Mouse (Mus musculus) kidney, postnatal 0 days (tissue): ENCODE measurements around the gene Madd. TPM values are rescaled to one million over a fixed set of nuclear protein-coding genes. Genes with fewer than 3 reads are reported as not detected.

Experiments
- ATAC-seq: fragments of 200-750 bp; cut with Nextera tagmentation; replicated peaks from 2 replicates; pipeline ENCODE4 v1.8.0; 2017; ENCODE audit warnings: low read depth, moderate number of reproducible peaks, moderate TSS enrichment, moderate library complexity; ENCODE audit not compliant: low FRiP score
- DNase-seq: peaks from one replicate; pipeline ENCODE4 v3.0.0-alpha.2; 2016; ENCODE audit warnings: low spot score
- H3K27ac ChIP-seq: fragments of 300-500 bp; sonication (generic); 2 replicates; pipeline ENCODE4 v1.5.1; 2014; ENCODE audit warnings: mild to moderate bottlenecking
- H3K27me3 ChIP-seq: fragments of 300-500 bp; sonication (generic); 2 replicates; pipeline ENCODE4 v1.6.1; 2014; ENCODE audit warnings: low read length, mixed read lengths; ENCODE audit not compliant: insufficient read depth
- H3K36me3 ChIP-seq: fragments of 300-500 bp; sonication (generic); 2 replicates; pipeline ENCODE4 v1.6.1; 2014; ENCODE audit warnings: low read length, mixed read lengths; ENCODE audit not compliant: insufficient read depth
- H3K4me1 ChIP-seq: fragments of 300-500 bp; sonication (generic); replicated peaks from 2 replicates; pipeline ENCODE4 v1.6.1; 2014; ENCODE audit warnings: antibody characterized with exemption, low read length, mixed read lengths; ENCODE audit not compliant: insufficient read depth
- H3K4me2 ChIP-seq: fragments of 300-500 bp; sonication (generic); 2 replicates; pipeline ENCODE4 v1.6.1; 2014; ENCODE audit warnings: mild to moderate bottlenecking, low read length, moderate library complexity, mixed read lengths
- H3K4me3 ChIP-seq: fragments of 300-500 bp; sonication (generic); replicated peaks from 2 replicates; pipeline ENCODE4 v1.5.1; 2014; ENCODE audit warnings: low read depth, low read length
- H3K9ac ChIP-seq: fragments of 300-500 bp; sonication (generic); 2 replicates; pipeline ENCODE4 v1.6.1; 2014; ENCODE audit warnings: low read depth, low read length
- H3K9me3 ChIP-seq: fragments of 300-500 bp; sonication (generic); replicated peaks from 2 replicates; pipeline ENCODE4 v1.6.1; 2016; ENCODE audit warnings: low read length, inconsistent platforms, mixed read lengths
- CTCF ChIP-seq: IDR thresholded peaks from 2 replicates; pipeline ENCODE4 v1.5.1; 2016; ENCODE audit warnings: antibody characterized with exemption, low read depth, mild to moderate bottlenecking, moderate library complexity
- WGBS: fragments of 180-500 bp; shearing (Covaris S2); extraction: QIAGEN DNeasy Blood & Tissue Kit; methylation state at CpG from one replicate; pipeline ENCODE4 v1.1.7; 2014; 5-methylcytosine and 5-hydroxymethylcytosine counted together
- polyA plus RNA-seq: library from polyadenylated mRNA; unstranded; fragments of >200 nt; fragmentation: Nextera tagmentation; extraction: Ambion mirVana; gene quantifications from 2 replicates; pipeline ENCODE4 v1.2.1, GENCODE M21; 2015

Madd gene
- polyA plus RNA-seq, 1 experiment from 2014 or later: 4.2 TPM

DNA sequence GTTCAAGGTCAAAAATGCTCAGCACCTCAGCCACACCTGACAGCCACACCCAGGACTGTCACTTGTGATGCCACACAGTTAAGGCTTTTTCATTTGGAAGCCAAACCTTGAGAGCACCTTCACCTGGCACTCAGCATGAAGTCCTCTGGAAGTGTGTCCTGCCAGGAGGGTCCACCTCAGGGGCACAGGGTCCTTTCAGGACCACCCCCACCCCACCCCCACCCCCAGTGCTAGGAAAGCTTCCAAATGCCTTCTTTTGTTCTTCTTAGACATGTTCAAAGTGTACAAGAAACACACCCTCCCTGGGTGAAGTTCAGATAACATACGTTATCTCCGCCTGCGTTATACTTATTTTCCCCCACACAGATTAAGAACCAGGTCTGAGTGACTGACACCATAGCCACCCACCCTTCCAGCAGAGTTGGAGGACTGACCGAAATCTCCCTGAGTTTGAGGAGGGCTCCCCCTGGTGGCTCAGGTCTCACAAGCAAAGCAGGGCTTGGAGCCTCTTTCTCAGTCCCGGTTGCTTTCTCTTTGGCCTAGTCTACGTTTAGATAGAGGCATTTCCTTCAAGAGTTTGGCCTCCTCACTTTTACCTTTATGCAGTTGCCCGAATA lies 82.4 kb downstream of the Madd start:
- peak overlapping the region; percentile 43; the same call in 1 of the 2 replicates for H3K9ac ChIP-seq
- H3K27ac ChIP-seq: no peak overlapping the region
- H3K4me2 ChIP-seq: no peak overlapping the region
- DNase-seq (peak; percentile 96), ATAC-seq (peak; percentile 83)
- H3K4me3 ChIP-seq: no peak overlapping the region
- 7% methylated on average over 7 of the region's 7 CpGs for WGBS
- H3K9me3 ChIP-seq: no peaks in the 10 kb centered on the region
- no peaks in the 10 kb centered on the region for H3K4me1 ChIP-seq
- peak; percentile 98 for TF ChIP-seq CTCF
- no peaks in the 10 kb centered on the region for H3K27me3 ChIP-seq
- no peaks in the 10 kb centered on the region for H3K36me3 ChIP-seq

DNA sequence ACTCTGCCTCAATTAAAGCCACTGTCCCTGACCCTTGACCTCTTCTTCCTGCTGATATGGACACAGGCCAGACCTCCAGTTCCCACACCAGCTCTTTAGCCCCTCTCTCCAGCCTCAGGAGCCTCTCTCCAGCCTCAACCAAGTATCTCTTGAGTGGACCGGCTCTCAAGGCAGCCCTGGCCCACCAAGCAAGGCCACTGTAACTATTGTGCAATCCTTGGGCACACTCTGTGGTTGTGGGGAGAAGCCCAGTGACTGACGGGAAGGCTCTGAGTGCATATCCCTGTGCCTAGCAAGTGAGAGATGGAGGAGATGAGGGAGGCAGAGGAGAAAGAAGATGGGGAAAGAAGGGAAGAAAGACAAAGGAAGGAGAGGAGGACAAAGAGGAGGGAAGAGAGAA lies 85.5 kb downstream of the Madd start:
- Histone ChIP-seq H3K4me2 (no peak overlapping the region), H3K9me3 (no peaks in the 10 kb centered on the region), H3K27ac (no peak overlapping the region), H3K36me3 (no peaks in the 10 kb centered on the region), H3K4me1 (no peaks in the 10 kb centered on the region), H3K27me3 (no peaks in the 10 kb centered on the region), H3K4me3 (no peak overlapping the region), H3K9ac (no peak overlapping the region)
- DNase-seq: no peak
- no peak for TF ChIP-seq CTCF
- WGBS: 84% methylated on average over 2 of the region's 2 CpGs
- no peak for ATAC-seq

DNA sequence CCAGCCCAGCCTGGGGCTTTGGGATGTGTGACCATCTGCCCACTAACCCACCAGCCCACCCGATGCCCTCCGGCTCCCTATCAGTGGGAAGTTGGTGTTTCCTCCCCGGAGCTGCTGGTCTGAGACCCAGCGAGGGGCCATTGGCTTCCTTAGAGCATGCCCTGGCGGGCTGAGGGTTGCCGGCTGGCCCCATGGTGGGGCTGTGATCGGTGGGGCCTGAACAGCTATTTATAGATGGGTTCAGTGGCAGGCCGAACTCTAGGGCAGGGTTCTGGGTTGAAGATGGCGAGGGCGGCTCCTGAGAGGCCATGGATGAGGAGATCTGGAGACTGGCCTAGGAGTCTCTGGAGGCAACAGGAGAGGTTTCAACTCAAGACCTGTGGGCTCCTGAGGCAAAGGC lies 86.6 kb downstream of the Madd start:
- Histone ChIP-seq H3K27ac (no peak overlapping the region), H3K36me3 (no peaks in the 10 kb centered on the region), H3K9me3 (no peaks in the 10 kb centered on the region), H3K4me2 (no peak overlapping the region), H3K4me1 (no peaks in the 10 kb centered on the region), H3K4me3 (no peak overlapping the region), H3K9ac (no peak overlapping the region), H3K27me3 (no peaks in the 10 kb centered on the region)
- ATAC-seq (no peak), DNase-seq (no peak)
- TF ChIP-seq CTCF: no peak
- WGBS: 60% methylated on average over 10 of the region's 10 CpGs

DNA sequence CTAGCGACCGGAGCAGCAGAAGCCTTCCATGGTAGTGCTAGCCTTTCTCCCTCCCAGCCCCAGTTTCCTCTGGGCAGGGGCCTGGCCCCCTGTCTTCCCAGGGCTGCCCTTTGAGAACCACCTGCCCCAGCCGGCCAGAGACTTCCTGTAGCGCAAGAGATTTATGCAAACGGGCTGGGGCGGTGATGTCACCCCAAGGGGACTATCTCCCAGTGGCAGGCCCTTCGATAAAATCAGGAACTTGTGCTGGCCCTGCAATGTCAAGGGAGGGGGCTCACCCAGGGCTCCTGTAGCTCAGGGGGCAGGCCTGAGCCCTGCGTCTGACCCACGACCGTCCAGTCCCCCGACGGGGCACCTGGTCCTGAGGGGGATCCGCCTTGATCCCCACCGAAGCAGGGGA lies 87.1 kb downstream of the Madd start:
- no peaks in the 10 kb centered on the region for H3K9me3 ChIP-seq
- no peak overlapping the region for H3K4me3 ChIP-seq
- H3K27me3 ChIP-seq: no peaks in the 10 kb centered on the region
- ATAC-seq (no peak; the same call in 1 of the 2 replicates), DNase-seq (no peak)
- H3K36me3 ChIP-seq: no peaks in the 10 kb centered on the region
- TF ChIP-seq CTCF: no peak
- H3K27ac ChIP-seq: no peak overlapping the region
- 63% methylated on average over 14 of the region's 14 CpGs for WGBS
- no peak overlapping the region for H3K4me2 ChIP-seq
- no peaks in the 10 kb centered on the region for H3K4me1 ChIP-seq
- H3K9ac ChIP-seq: no peak overlapping the region

DNA sequence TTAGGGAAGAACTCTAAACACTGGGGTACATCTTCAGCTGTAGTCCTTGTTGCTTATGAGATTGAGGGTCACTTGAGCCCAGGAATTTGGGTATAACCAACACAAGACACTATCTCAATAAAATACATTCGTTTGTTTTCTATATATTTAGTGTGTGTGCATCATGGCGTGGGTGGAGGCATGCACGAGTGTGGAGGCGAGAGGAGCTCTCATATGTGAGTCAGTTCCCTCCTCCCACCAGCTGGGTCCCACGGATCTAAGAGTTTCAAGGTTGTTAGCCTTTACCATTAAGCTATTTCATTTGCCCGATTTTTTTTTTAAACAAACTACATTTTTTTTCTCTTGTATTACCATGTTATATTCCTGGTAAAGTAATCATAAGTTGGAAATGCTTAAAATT lies 92.8 kb downstream of the Madd start:
- H3K9me3 ChIP-seq: no peaks in the 10 kb centered on the region
- H3K4me3 ChIP-seq: no peak overlapping the region
- H3K27ac ChIP-seq: no peak overlapping the region
- H3K9ac ChIP-seq: no peak overlapping the region
- no peak for DNase-seq
- no peak for ATAC-seq
- H3K4me1 ChIP-seq: no peaks in the 10 kb centered on the region
- 68% methylated on average over 6 of the region's 6 CpGs for WGBS
- no peaks in the 10 kb centered on the region for H3K36me3 ChIP-seq
- no peak overlapping the region for H3K4me2 ChIP-seq
- TF ChIP-seq CTCF: no peak
- no peaks in the 10 kb centered on the region for H3K27me3 ChIP-seq

DNA sequence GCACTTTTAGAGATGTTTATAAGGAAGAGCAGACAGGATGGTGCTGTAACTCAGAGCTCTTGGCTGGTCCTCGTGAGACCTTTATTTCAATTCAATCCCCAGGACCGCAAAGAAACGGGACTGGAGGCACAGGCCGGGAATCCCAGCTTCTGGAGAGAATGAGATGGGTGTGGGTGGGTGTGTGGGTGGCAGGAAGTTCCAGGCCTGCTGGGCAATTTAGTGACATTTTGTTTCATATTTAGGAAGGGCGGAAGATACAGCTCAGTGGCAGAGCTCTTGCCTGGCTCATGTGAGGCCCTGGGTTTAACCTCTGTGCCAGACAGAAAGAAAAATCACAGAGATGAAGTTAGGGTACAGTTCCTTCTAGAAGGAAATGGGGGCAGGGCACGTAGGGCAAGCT lies 93.4 kb downstream of the Madd start:
- ATAC-seq (no peak), DNase-seq (no peak)
- TF ChIP-seq CTCF: no peak
- Histone ChIP-seq H3K9me3 (no peaks in the 10 kb centered on the region), H3K4me2 (no peak overlapping the region), H3K36me3 (no peaks in the 10 kb centered on the region), H3K4me3 (no peak overlapping the region), H3K4me1 (no peaks in the 10 kb centered on the region), H3K27ac (no peak overlapping the region), H3K27me3 (no peaks in the 10 kb centered on the region), H3K9ac (no peak overlapping the region)
- 81% methylated on average over 6 of the region's 6 CpGs for whole genome bisulfite sequencing

DNA sequence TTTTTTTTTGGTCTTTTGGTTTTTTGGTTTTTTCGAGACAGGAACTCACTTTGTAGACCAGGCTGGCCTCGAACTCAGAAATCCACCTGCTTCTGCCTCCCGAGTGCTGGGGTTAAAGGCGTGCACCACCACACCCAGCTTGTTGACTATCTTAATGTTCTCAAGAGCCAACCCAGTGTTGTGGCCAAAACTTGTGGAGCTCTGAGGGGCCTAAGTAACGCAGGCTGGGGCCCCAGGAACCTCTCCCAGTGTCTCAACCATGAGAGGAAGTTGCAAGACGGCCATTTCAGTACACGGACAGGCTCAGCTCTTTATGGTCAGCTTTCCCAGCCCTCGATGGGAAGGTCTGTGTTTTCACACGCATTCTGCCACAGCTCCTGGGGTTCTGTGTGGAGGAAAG lies 94.7 kb downstream of the Madd start:
- H3K4me3 ChIP-seq: no peak overlapping the region
- H3K36me3 ChIP-seq: no peaks in the 10 kb centered on the region
- no peak for ATAC-seq
- H3K4me1 ChIP-seq: no peaks in the 10 kb centered on the region
- H3K27me3 ChIP-seq: no peaks in the 10 kb centered on the region
- no peaks in the 10 kb centered on the region for H3K9me3 ChIP-seq
- no peak for DNase-seq
- 80% methylated on average over 9 of the region's 9 CpGs for WGBS
- no peak for TF ChIP-seq CTCF
- H3K9ac ChIP-seq: no peak overlapping the region
- no peak overlapping the region for H3K27ac ChIP-seq
- no peak overlapping the region for H3K4me2 ChIP-seq
